Mouse (Mus musculus) neural tube, embryonic 11.5 days (tissue): ENCODE data around the gene Plch2. TPM values are rescaled to one million over a fixed set of nuclear protein-coding genes. Genes with fewer than 3 reads are reported as not detected.

Experiments used
- ATAC-seq: fragments of 200-750 bp; cut with Nextera tagmentation; 2 replicates; pipeline ENCODE4 v1.8.0; 2017; ENCODE audit warnings: moderate number of reproducible peaks, mild to moderate bottlenecking, moderate TSS enrichment, moderate library complexity; ENCODE audit not compliant: insufficient read depth, low FRiP score, low TSS enrichment
- DNase-seq: peaks from one replicate; pipeline ENCODE4 v3.0.0-alpha.2; 2015; ENCODE audit warnings: low spot score
- H3K27ac ChIP-seq: fragments of 300-500 bp; sonication (generic); 2 replicates; pipeline ENCODE4 v1.5.1; 2014; ENCODE audit warnings: low read depth, mild to moderate bottlenecking, low read length
- H3K27me3 ChIP-seq: fragments of 300-500 bp; sonication (generic); 2 replicates; pipeline ENCODE4 v1.6.1; 2014; ENCODE audit warnings: mild to moderate bottlenecking, low read length, mixed read lengths; ENCODE audit not compliant: control insufficient read depth, insufficient read depth
- H3K36me3 ChIP-seq: fragments of 300-500 bp; sonication (generic); 2 replicates; pipeline ENCODE4 v1.6.1; 2014; ENCODE audit warnings: mild to moderate bottlenecking, low read length, moderate library complexity, mixed read lengths; ENCODE audit not compliant: control insufficient read depth, insufficient read depth
- H3K4me1 ChIP-seq: fragments of 300-500 bp; sonication (generic); 2 replicates; pipeline ENCODE4 v1.6.1; 2014; ENCODE audit warnings: low read length, mixed read lengths; ENCODE audit not compliant: control insufficient read depth, insufficient read depth
- H3K4me2 ChIP-seq: fragments of 300-500 bp; sonication (generic); 2 replicates; pipeline ENCODE4 v1.6.1; 2014; ENCODE audit warnings: low read depth, mild to moderate bottlenecking, moderate library complexity
- H3K4me3 ChIP-seq: fragments of 300-500 bp; sonication (generic); 2 replicates; pipeline ENCODE4 v1.5.1; 2014; ENCODE audit warnings: low read depth, low read length
- H3K9ac ChIP-seq: fragments of 300-500 bp; sonication (generic); 2 replicates; pipeline ENCODE4 v1.6.1; 2014; ENCODE audit warnings: mild to moderate bottlenecking, low read length
- H3K9me3 ChIP-seq: fragments of 300-500 bp; sonication (generic); 2 replicates; pipeline ENCODE4 v1.6.1; 2016; ENCODE audit warnings: low read length; ENCODE audit not compliant: control insufficient read depth
- WGBS: fragments of 180-500 bp; shearing (Covaris S2); extraction: QIAGEN DNeasy Blood & Tissue Kit; methylation state at CpG from one replicate; pipeline ENCODE4 v1.1.7; 2014; 5-methylcytosine and 5-hydroxymethylcytosine counted together
- polyA plus RNA-seq: library from polyadenylated mRNA; unstranded; fragments of >200 nt; fragmentation: Nextera tagmentation; extraction: Ambion mirVana; gene quantifications from 2 replicates; pipeline ENCODE4 v1.2.1, GENCODE M21; 2014

Gene Plch2
- polyA plus RNA-seq, 1 experiment from 2014 or later, result 1.6 TPM

DNA sequence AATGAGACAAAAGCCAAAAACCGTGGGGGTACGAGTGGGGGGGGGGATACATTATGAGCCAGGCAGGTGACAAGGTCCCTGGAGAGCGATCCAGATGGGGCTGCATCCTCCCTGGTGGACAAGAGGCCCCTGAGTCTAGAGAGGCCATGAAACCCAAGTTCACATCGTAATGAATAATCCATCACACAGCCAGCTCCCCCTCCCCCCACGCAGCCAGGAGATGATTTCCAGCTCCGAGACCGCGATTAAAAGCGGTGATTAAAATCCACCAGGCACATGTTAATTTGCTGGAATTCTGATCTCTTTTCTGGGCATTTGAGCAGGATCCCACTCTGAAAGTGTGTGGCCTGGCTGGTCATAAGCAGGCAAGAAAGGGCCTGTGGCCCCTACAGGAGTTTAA, 35.8 kb downstream of the Plch2 start:
- ATAC-seq, result no peak
- no peak overlapping the region for H3K4me3 ChIP-seq
- H3K4me2 ChIP-seq, result no peak overlapping the region
- no peaks in the 10 kb centered on the region for H3K36me3 ChIP-seq
- WGBS, result 64% methylated on average over 9 of the region's 9 CpGs
- H3K9me3 ChIP-seq, result no peaks in the 10 kb centered on the region
- no peak overlapping the region for H3K9ac ChIP-seq
- no peaks in the 10 kb centered on the region for H3K27me3 ChIP-seq
- DNase-seq, result no peak
- peaks cover 9% of the 10 kb centered on the region for H3K4me1 ChIP-seq
- H3K27ac ChIP-seq, result no peak overlapping the region

DNA sequence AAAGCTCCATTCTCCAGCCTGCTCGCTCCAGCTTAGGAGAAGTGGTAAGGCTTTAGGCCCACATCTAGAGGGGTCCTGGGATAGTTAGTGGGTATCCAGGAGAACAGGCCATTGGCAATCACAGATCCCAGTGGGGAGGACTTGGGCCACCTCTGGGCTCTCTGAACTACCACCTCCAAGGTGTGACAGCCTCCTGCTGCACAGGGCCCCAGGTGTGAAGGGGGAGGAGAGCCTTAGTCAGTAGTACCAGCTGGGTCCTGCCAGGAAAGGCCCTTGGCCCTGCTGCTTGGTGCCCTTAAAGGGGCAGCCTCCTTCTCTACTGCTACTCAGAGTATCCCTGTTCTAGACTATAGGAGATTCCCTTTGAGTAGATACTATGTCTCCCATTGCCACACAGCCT, 36.4 kb downstream of the Plch2 start:
- no peak overlapping the region for H3K4me2 ChIP-seq
- DNase-seq (no peak), ATAC-seq (no peak)
- H3K4me3 ChIP-seq, result no peak overlapping the region
- no peak overlapping the region for H3K9ac ChIP-seq
- WGBS, result 56% methylated on average over 1 of the region's 1 CpGs
- no peaks in the 10 kb centered on the region for H3K36me3 ChIP-seq
- peaks cover 9% of the 10 kb centered on the region for H3K4me1 ChIP-seq
- no peaks in the 10 kb centered on the region for H3K27me3 ChIP-seq
- no peaks in the 10 kb centered on the region for H3K9me3 ChIP-seq
- H3K27ac ChIP-seq, result no peak overlapping the region

DNA sequence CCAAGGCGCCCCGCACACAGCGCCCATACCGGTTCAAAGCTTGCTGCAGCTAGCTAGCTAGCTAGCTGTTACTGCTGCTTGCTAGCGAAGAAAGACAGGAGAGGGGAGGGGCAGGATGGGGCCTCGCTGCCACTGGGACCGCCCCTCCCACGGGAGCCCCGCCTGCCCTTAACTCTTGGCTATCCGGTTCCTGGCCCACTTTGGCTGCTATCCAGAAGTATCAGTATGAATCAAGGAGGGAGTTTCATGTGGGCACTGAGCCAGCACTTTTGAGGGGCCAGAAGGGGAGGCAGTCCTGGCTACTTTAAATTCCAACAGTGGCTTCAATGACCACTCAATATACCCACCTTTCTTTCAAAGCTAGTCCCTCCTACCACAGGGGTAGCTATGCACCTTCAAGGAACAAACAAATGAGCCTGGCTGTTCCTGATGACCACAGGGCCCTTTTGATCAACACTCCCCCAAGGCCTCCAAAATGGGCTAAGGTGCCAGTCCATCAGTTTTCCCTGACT, 37.2 kb downstream of the Plch2 start:
- H3K4me2 ChIP-seq, result peak overlapping the region; percentile 24
- 0 out of 2 replicates have a peak overlapping the region, but pooled peaks have one; percentile 12 for H3K4me3 ChIP-seq
- H3K27ac ChIP-seq, result no peak overlapping the region
- no peaks in the 10 kb centered on the region for H3K9me3 ChIP-seq
- 0 out of 2 replicates have a peak, but pooled peaks have one; percentile 28 for ATAC-seq
- H3K27me3 ChIP-seq, result no peaks in the 10 kb centered on the region
- 0% methylated on average over 10 of the region's 10 CpGs for WGBS
- H3K9ac ChIP-seq, result peak overlapping the region; percentile 18; the same call in 1 of the 2 replicates
- DNase-seq, result peak; percentile 48
- H3K4me1 ChIP-seq, result peaks cover 6% of the 10 kb centered on the region
- no peaks in the 10 kb centered on the region for H3K36me3 ChIP-seq

DNA sequence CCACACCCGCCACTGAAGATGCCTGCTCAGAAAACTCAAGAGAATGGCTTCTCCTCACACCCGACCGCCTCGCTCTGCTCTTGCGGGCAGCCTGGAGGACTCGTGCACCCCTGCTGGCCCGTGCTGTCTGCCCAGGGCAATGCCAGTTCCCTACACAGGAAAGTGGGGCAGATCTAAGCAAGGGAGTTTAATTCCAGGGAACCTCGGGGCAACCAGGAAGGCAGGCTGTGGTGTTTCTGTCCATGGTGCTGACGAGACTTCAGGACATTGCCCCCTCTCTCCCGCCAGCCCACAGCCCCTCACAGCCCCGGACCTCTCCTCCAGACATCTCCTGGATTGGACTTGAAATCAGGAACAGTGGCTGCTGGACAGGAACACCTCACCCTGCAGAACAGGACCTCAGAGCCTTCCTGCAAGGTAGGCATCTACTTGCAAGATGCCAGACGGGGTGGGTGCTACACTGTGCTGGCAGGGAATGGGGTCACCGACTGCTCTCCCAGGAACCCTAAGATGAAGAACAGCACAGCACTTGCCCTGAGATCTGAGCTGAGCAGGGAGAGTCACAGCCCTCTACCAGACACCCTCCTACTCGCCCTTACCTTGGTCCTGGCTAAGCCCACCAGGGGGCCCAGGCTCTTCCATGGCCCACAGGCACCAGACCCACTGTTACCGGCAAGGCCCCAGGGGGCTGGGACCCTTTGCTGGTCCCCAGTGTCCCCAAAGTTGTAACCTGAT, 37.8 kb downstream of the Plch2 start:
- WGBS, result 5% methylated on average over 15 of the region's 15 CpGs

DNA sequence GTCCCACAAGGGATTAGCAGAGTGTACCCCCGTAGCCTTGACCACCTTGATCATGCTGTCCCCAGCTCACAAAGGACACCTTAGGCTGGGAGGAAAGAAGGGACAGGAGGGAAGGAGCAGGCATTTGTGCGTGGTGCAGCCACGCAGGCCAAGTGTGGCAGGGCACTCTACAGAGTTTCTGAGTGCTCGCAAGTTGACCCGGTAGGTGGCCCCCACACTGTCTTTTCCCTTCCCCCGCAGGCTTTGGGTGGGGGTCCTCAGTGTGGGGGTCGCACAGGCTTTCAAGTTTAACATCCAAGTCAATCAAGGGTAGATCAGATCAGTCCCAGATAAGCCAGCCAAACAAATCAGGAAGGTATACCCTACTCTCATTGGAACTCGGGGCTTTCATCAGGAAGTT, 38.5 kb downstream of the Plch2 start:
- ATAC-seq (no peak), DNase-seq (no peak)
- peaks cover 6% of the 10 kb centered on the region for H3K4me1 ChIP-seq
- H3K4me3 ChIP-seq, result no peak overlapping the region
- no peak overlapping the region for H3K4me2 ChIP-seq
- no peaks in the 10 kb centered on the region for H3K27me3 ChIP-seq
- H3K36me3 ChIP-seq, result no peaks in the 10 kb centered on the region
- H3K27ac ChIP-seq, result no peak overlapping the region
- H3K9ac ChIP-seq, result no peak overlapping the region
- WGBS, result 75% methylated on average over 8 of the region's 8 CpGs
- no peaks in the 10 kb centered on the region for H3K9me3 ChIP-seq

More for the DNA sequence above, 37.8 kb downstream of the Plch2 start:
- Histone ChIP-seq H3K36me3 (no peaks in the 10 kb centered on the region), H3K4me1 (peaks cover 6% of the 10 kb centered on the region), H3K9ac (peak overlapping the region; percentile 18; the same call in 1 of the 2 replicates), H3K4me3 (0 out of 2 replicates have a peak overlapping the region, but pooled peaks have one; percentile 12), H3K4me2 (peak overlapping the region; percentile 24), H3K27me3 (no peaks in the 10 kb centered on the region), H3K9me3 (no peaks in the 10 kb centered on the region), H3K27ac (no peak overlapping the region)
- DNase-seq, result peak; percentile 60
- no peak for ATAC-seq

DNA sequence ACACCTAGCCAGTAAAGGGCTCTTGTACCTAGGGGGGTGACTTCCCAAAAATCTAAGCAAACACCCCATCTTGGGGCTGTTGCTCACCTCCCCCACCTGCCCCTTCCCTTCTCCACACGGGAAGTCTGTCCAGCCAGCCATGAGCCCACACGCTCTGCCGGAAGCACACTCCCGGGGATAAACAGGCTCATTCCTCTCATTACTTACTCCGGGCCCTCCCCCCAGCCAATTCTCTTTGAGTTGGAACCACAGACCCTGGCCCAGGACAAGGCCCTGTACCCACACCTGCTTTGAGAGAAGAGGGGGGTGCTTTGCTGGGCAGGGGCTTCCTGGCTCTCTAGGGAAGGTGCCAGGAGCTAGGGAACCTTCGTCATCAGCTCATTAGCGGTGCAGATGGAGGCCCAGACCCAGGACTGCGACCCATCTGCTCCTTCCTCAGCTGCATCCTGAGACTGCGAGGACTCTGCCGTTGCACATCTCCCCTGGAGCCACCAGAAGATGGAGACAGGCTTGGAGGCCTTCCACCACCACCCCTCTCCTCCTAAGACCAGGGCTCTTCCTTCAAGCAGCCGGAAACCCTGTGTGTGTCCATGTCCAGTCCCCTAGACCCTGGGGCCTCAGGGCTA, 39.2 kb downstream of the Plch2 start:
- Histone ChIP-seq H3K9ac (no peak overlapping the region), H3K4me3 (no peak overlapping the region), H3K36me3 (no peaks in the 10 kb centered on the region), H3K4me1 (peaks cover 6% of the 10 kb centered on the region), H3K9me3 (no peaks in the 10 kb centered on the region), H3K27me3 (no peaks in the 10 kb centered on the region), H3K27ac (no peak overlapping the region), H3K4me2 (no peak overlapping the region)
- WGBS, result 74% methylated on average over 11 of the region's 11 CpGs
- no peak for DNase-seq
- no peak for ATAC-seq

DNA sequence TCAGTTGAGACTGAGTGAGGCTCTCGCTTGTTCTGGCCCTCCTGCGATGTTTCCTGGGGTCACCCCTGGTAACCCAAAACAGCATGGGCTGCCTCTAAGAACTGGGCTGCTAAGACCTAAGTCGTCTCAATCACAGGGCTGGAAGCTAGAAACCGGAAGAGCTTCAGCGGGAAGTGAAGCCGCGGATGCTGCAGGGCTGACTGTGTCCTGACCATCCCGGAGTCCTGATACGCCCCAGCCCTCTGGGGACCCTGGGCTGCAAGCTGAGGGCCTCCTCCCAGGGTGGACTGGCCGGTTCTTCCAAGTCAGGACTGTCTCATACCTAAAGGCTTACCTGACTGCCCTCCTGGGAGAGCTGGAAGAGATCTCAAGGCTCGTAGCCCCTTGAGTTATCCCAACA, 39.8 kb downstream of the Plch2 start:
- Histone ChIP-seq H3K4me3 (no peak overlapping the region), H3K4me1 (peaks cover 6% of the 10 kb centered on the region), H3K4me2 (no peak overlapping the region), H3K9me3 (no peaks in the 10 kb centered on the region), H3K27ac (no peak overlapping the region), H3K36me3 (no peaks in the 10 kb centered on the region), H3K9ac (no peak overlapping the region), H3K27me3 (no peaks in the 10 kb centered on the region)
- no peak for DNase-seq
- ATAC-seq, result no peak
- WGBS, result 72% methylated on average over 11 of the region's 11 CpGs

DNA sequence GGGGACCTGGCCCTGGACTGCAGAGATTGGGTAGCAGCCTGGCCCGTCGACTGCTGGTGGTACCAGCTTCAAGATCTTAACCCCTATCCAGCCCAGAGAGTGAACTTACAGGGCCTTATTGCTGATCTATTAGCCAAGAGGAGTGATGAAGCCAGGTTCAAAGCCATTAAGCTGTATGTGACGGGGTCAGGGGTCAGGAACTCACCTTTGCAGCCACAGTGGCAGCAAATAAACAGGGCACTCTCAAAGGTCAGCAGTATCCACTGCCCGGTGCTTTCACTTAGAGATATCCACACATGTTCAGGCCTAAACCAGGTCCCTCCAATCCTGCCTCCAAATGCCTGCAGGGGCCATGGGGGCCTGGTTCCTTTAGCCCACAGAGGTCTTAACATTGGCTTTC, 41.0 kb downstream of the Plch2 start:
- Histone ChIP-seq H3K27me3 (no peaks in the 10 kb centered on the region), H3K4me2 (no peak overlapping the region), H3K27ac (no peak overlapping the region), H3K36me3 (no peaks in the 10 kb centered on the region), H3K4me1 (peaks cover 6% of the 10 kb centered on the region), H3K9ac (no peak overlapping the region), H3K9me3 (no peaks in the 10 kb centered on the region), H3K4me3 (no peak overlapping the region)
- ATAC-seq (no peak), DNase-seq (no peak)
- 75% methylated on average over 4 of the region's 4 CpGs for WGBS

DNA sequence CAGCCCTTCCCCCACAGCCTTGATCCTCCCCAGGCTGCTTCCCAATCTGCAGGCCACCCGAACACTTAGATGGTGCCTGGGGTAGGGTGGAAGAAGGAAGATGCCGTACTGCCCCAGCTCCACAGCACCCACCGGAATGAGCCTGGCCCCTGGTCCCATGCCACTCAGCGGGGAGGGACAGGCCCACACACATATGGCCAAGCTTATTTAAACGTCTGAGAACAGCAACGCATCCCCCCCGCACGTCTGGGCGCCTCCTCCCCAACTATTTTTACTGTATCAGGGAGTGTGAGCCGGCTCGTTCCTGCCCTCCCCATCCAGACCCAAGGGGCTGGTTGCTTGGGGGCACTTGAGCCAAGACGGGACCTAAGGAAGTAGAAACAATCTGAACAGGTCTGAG, 41.8 kb downstream of the Plch2 start:
- DNase-seq, result no peak
- Histone ChIP-seq H3K4me2 (no peak overlapping the region), H3K27ac (no peak overlapping the region)

More for the DNA sequence above, 41.8 kb downstream of the Plch2 start:
- WGBS, result 78% methylated on average over 12 of the region's 12 CpGs
- Histone ChIP-seq H3K9me3 (no peaks in the 10 kb centered on the region), H3K36me3 (no peaks in the 10 kb centered on the region), H3K4me1 (peaks cover 6% of the 10 kb centered on the region), H3K27me3 (no peaks in the 10 kb centered on the region), H3K9ac (no peak overlapping the region), H3K4me3 (no peak overlapping the region)
- no peak for ATAC-seq
